Comparison of ENCODE assay signal across 8 mouse cellular contexts in the genomic region with DNA sequence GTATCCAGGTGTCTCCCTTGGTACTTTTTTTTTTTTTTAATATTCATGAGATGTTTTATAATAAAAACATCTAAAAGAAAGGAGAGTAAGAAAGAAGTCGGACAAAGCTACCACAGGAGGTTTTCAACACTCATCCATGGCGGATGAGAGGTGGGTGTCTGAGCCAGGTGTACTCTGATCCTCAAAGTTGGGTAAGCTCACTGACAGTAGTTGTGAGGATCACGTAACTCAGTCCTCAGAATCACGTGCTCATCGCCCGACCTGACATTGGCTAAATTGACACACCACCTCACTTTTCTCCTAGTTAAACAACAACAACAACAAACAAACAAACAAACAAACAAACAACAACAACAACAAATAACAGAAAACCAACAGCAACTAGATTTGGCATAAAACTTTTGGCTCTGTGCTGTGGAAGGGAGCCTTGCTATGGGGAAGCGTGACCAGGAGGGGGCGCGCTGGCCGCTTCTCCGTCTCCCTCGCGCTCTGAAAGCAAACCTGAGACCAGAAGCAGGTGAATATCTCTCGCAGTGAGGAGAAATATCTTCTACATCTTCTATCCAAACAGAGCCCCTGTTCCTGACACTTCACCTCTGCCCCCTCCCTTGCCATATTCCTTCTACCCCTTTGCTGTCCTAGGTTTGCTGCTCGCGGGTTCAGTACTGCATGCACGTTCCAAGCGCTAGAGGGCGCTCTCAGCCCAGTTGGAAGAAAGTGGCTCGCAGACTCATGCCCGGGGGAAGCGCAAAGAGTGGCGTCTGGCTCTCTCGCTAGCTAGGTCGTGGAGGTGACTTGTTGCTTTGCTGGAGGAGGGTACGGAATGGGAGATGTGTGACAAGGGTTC. TPM values are rescaled to one million over a fixed set of nuclear protein-coding genes. Genes with fewer than 3 reads are reported as not detected.
DNase-seq lines count a peak whose midpoint lies in the region; ATAC-seq and TF ChIP-seq lines count a peak whose summit lies in the region.

No protein-coding gene starts in this region.

- TF ChIP-seq CTCF in E14TG2a.4 (conservative IDR thresholded peaks at IDR 0.05; ENCODE audit: low read length): peak; percentile 87
- TF ChIP-seq CTCF in liver, postnatal 0 days (IDR thresholded peaks at IDR 0.05; ENCODE audit: low read depth): peak; percentile 96

- peak; percentile 83 for ATAC-seq in forebrain, embryonic 12.5 days (ENCODE audit: low FRiP score)
- peak; percentile 83 for ATAC-seq in liver, postnatal 0 days
- ATAC-seq in neural tube, embryonic 15.5 days (ENCODE audit: low FRiP score): peak; percentile 94

- peak overlapping the region; percentile 67 for H3K4me3 ChIP-seq in E14TG2a.4 (replicated peaks; ENCODE audit: low read length)
- H3K4me3 ChIP-seq in forebrain, embryonic 12.5 days (replicated peaks): peak overlapping the region; percentile 39
- peak overlapping the region; percentile 15 for H3K4me3 ChIP-seq in liver, postnatal 0 days (ENCODE audit: low read depth, low read length)
- H3K4me3 ChIP-seq in neural tube, embryonic 15.5 days (replicated peaks): peak overlapping the region; percentile 45

- peaks cover 1% of the 10 kb centered on the region; the same call in 1 of the 2 replicates for H3K9me3 ChIP-seq in E14TG2a.4 (ENCODE audit: low read length)
- H3K9me3 ChIP-seq in forebrain, embryonic 12.5 days: no peaks in the 10 kb centered on the region
- H3K9me3 ChIP-seq in liver, postnatal 0 days (ENCODE audit: low read length): no peaks in the 10 kb centered on the region
- no peaks in the 10 kb centered on the region for H3K9me3 ChIP-seq in neural tube, embryonic 15.5 days (replicated peaks)

- peak overlapping the region; percentile 58 for H3K4me2 ChIP-seq in forebrain, embryonic 12.5 days
- peak overlapping the region; percentile 62 for H3K4me2 ChIP-seq in liver, postnatal 0 days (ENCODE audit: low read depth, low read length)
- peak overlapping the region; percentile 75 for H3K4me2 ChIP-seq in neural tube, embryonic 15.5 days

- no peak overlapping the region for H3K27ac ChIP-seq in forebrain, embryonic 12.5 days
- H3K27ac ChIP-seq in liver, postnatal 0 days (ENCODE audit: low read depth): no peak overlapping the region
- no peak overlapping the region for H3K27ac ChIP-seq in neural tube, embryonic 15.5 days (replicated peaks)

- peaks cover 33% of the 10 kb centered on the region for H3K27me3 ChIP-seq in E14TG2a.4 (ENCODE audit: insufficient read depth, low read length)
- H3K27me3 ChIP-seq in forebrain, embryonic 12.5 days: peaks cover 12% of the 10 kb centered on the region
- H3K27me3 ChIP-seq in liver, postnatal 0 days (ENCODE audit: insufficient read depth, low read length): no peaks in the 10 kb centered on the region
- H3K27me3 ChIP-seq in neural tube, embryonic 15.5 days (replicated peaks): peaks cover 5% of the 10 kb centered on the region; the same call in 1 of the 2 replicates

- intact Hi-C loops in heart, postnatal 10 days (cut with DNase I): loop anchor here (1.0 to 5.0 kb wide), 5 partner anchors 163 to 325 kb away; no protein-coding TSS in a partner anchor

- H3K4me1 ChIP-seq in E14TG2a.4 (replicated peaks; ENCODE audit: low read depth, low read length): peaks cover 7% of the 10 kb centered on the region
- no peaks in the 10 kb centered on the region for H3K4me1 ChIP-seq in forebrain, embryonic 12.5 days
- H3K4me1 ChIP-seq in liver, postnatal 0 days (ENCODE audit: insufficient read depth): no peaks in the 10 kb centered on the region; the same call in 1 of the 2 replicates
- 0 out of 2 replicates have a peak, but pooled peaks cover 2% of the 10 kb centered on the region for H3K4me1 ChIP-seq in neural tube, embryonic 15.5 days

- no peak for TF ChIP-seq EP300 in liver, postnatal 0 days (IDR thresholded peaks at IDR 0.05; ENCODE audit: low read depth)

- H3K9ac ChIP-seq in forebrain, embryonic 12.5 days: 0 out of 2 replicates have a peak overlapping the region, but pooled peaks have one; percentile 17
- H3K9ac ChIP-seq in liver, postnatal 0 days (replicated peaks): no peak overlapping the region
- H3K9ac ChIP-seq in neural tube, embryonic 15.5 days (replicated peaks): peak overlapping the region; percentile 51

- WGBS in forebrain, embryonic 12.5 days: 10% methylated on average over 26 of the region's 26 CpGs
- 9% methylated on average over 26 of the region's 26 CpGs for WGBS in large intestine, adult 2 months
- WGBS in liver, postnatal 0 days (ENCODE audit: insufficient replicate concordance): 10% methylated on average over 26 of the region's 26 CpGs
- 10% methylated on average over 26 of the region's 26 CpGs for WGBS in neural tube, embryonic 15.5 days

- DNase-seq in c-Kit-positive CD71-positive TER-119-positive erythroid progenitor cells, embryonic 14.5 days (ENCODE audit: low spot score): peak; percentile 80
- DNase-seq in heart, postnatal 10 days: peak; percentile 92 to 95
- peak; percentile 57 for DNase-seq in large intestine, adult 2 months (ENCODE audit: low read depth, low spot score)
- peak; percentile 89 for DNase-seq in liver, postnatal 0 days
- peak; percentile 84 for DNase-seq in testis, postnatal 14 days (ENCODE audit: low spot score)

- no peaks in the 10 kb centered on the region for H3K36me3 ChIP-seq in E14TG2a.4 (ENCODE audit: insufficient read depth, low read length)
- no peaks in the 10 kb centered on the region for H3K36me3 ChIP-seq in forebrain, embryonic 12.5 days (replicated peaks)
- no peaks in the 10 kb centered on the region for H3K36me3 ChIP-seq in liver, postnatal 0 days (replicated peaks; ENCODE audit: insufficient read depth, low read length)
- no peaks in the 10 kb centered on the region for H3K36me3 ChIP-seq in neural tube, embryonic 15.5 days

RNA-seq across cellular contexts. Expression of gene Drd5, which starts 11.7 kb away (rescaled TPM):
- 0.06 TPM in 1 of 2 replicates, not detected in the other for polyA plus RNA-seq in forebrain, embryonic 12.5 days (2016; fragmentation: Nextera tagmentation; extraction: Ambion mirVana)
- not detected for total RNA-seq in heart, postnatal 10 days (2021)
- polyA plus RNA-seq in large intestine, adult 2 months (2012; rRNA removed): not detected in 2 replicates
- not detected in 2 replicates for polyA plus RNA-seq in liver, postnatal 0 days (2015; fragmentation: Nextera tagmentation; extraction: Ambion mirVana)
- polyA plus RNA-seq in neural tube, embryonic 15.5 days (2015; fragmentation: Nextera tagmentation; extraction: Ambion mirVana): 0.84 and 0.88 TPM in 2 replicates

RNA-seq across cellular contexts. Expression of gene Otop1, which starts 31.7 kb away (rescaled TPM):
- not detected in 2 replicates for polyA plus RNA-seq in forebrain, embryonic 12.5 days (2016; fragmentation: Nextera tagmentation; extraction: Ambion mirVana)
- 1 to 10 TPM; 1.8 to 8.2 TPM for total RNA-seq in heart, postnatal 10 days (2021)
- polyA plus RNA-seq in large intestine, adult 2 months (2012; rRNA removed): 0.07 and 0.21 TPM in 2 replicates
- polyA plus RNA-seq in liver, postnatal 0 days (2015; fragmentation: Nextera tagmentation; extraction: Ambion mirVana): not detected in 2 replicates
- 0.05 TPM in 1 of 2 replicates, not detected in the other for polyA plus RNA-seq in neural tube, embryonic 15.5 days (2015; fragmentation: Nextera tagmentation; extraction: Ambion mirVana)

RNA-seq across cellular contexts. Expression of gene Tmem128, which starts 47.5 kb away (rescaled TPM):
- 90.9 and 91.4 TPM in 2 replicates for polyA plus RNA-seq in forebrain, embryonic 12.5 days (2016; fragmentation: Nextera tagmentation; extraction: Ambion mirVana)
- 10 to 100 TPM; 20.8 to 23.3 TPM for total RNA-seq in heart, postnatal 10 days (2021)
- 39.5 and 40.4 TPM in 2 replicates for polyA plus RNA-seq in large intestine, adult 2 months (2012; rRNA removed)
- polyA plus RNA-seq in liver, postnatal 0 days (2015; fragmentation: Nextera tagmentation; extraction: Ambion mirVana): 45.3 and 45.8 TPM in 2 replicates
- polyA plus RNA-seq in neural tube, embryonic 15.5 days (2015; fragmentation: Nextera tagmentation; extraction: Ambion mirVana): 96.4 and 100 TPM in 2 replicates

Comparison
In these comparisons a context has a peak if more than half of its experiments do, and no peak if none do; other contexts are left out.
1. H3K4me3 ChIP-seq: peak in every context shown above with its lines; median percentile 67 in E14TG2a.4; 45 in neural tube, embryonic 15.5 days; 39 in forebrain, embryonic 12.5 days; 15 in liver, postnatal 0 days.